Comparison of ENCODE assay signal across 7 mouse cellular contexts in the genomic region with DNA sequence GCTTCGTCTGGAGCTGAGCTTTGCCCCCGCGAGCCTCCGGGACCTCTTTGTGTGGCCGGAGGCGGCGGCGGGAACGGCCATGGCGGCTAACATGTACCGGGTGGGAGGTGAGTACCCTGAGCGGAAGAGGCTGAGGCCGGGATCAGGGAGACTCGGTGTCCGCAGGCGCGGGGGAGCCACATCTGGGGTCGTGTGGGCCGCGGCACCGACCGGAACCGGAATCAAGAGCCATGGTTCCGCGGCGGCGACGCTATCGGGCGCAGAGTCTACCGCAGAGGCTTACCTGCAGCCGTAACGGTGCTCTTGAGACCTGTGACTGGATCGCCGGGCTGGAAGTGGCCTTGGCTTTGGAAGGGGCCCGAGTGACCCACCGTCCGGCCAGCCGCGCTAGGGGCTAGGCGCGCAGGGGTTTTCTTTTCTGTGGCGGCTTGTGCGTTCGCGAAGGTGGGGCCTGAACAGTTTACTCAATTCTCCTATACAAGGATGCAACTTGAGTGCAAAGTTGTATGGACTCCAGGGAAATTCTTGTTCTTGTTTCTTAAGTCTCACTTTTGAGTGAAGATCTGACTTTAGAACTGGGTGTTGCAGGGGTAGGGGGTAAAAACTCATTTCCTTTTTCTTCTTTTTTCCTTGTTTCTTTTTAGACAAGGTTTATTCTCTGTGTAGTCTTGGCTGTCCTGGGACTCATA. TPM values are rescaled to one million over a fixed set of nuclear protein-coding genes. Genes with fewer than 3 reads are reported as not detected.
DNase-seq lines count a peak whose midpoint lies in the region; ATAC-seq and TF ChIP-seq lines count a peak whose summit lies in the region.

No protein-coding gene starts in this region.

- TF ChIP-seq CTCF in heart, postnatal 0 days (IDR thresholded peaks at IDR 0.05; ENCODE audit: low read depth), result no peak

- peak overlapping the region; percentile 68 for H3K4me2 ChIP-seq in heart, postnatal 0 days (ENCODE audit: low read depth, low read length)
- H3K4me2 ChIP-seq in limb, embryonic 14.5 days (replicated peaks; ENCODE audit: low read depth, low read length, severe bottlenecking), result peak overlapping the region; percentile 61
- H3K4me2 ChIP-seq in midbrain, embryonic 15.5 days, result peak overlapping the region; percentile 55

- no peaks in the 10 kb centered on the region for H3K9me3 ChIP-seq in heart, postnatal 0 days (replicated peaks; ENCODE audit: control insufficient read depth, low read length)
- no peaks in the 10 kb centered on the region for H3K9me3 ChIP-seq in limb, embryonic 14.5 days (ENCODE audit: control insufficient read depth, low read length)
- H3K9me3 ChIP-seq in midbrain, embryonic 15.5 days, result no peaks in the 10 kb centered on the region

- peaks cover 36% of the 10 kb centered on the region for H3K36me3 ChIP-seq in heart, postnatal 0 days (replicated peaks; ENCODE audit: control insufficient read depth, insufficient read depth, low read length)
- H3K36me3 ChIP-seq in limb, embryonic 14.5 days (ENCODE audit: control insufficient read depth, insufficient read depth, low read length), result peaks cover 61% of the 10 kb centered on the region
- peaks cover 25% of the 10 kb centered on the region for H3K36me3 ChIP-seq in midbrain, embryonic 15.5 days (replicated peaks)

- H3K4me3 ChIP-seq in heart, postnatal 0 days (ENCODE audit: low read depth, low read length), result peak overlapping the region; percentile 68
- peak overlapping the region; percentile 91 for H3K4me3 ChIP-seq in limb, embryonic 14.5 days (replicated peaks; ENCODE audit: low read length)
- H3K4me3 ChIP-seq in midbrain, embryonic 15.5 days, result peak overlapping the region; percentile 99

- H3K27me3 ChIP-seq in heart, postnatal 0 days (ENCODE audit: control insufficient read depth, insufficient read depth, low read length), result no peaks in the 10 kb centered on the region
- no peaks in the 10 kb centered on the region for H3K27me3 ChIP-seq in limb, embryonic 14.5 days (ENCODE audit: control insufficient read depth, insufficient read depth, low read length)
- H3K27me3 ChIP-seq in midbrain, embryonic 15.5 days (replicated peaks), result no peaks in the 10 kb centered on the region

- TF ChIP-seq POLR2A in limb, embryonic 14.5 days (IDR thresholded peaks at IDR 0.05; ENCODE audit: borderline replicate concordance, extremely low read depth, insufficient read depth, insufficient read length), result no peak

- peak; percentile 62 to 64 for DNase-seq in spleen, postnatal 36 days (ENCODE audit: low spot score in 2 of 2)
- no peak for DNase-seq in spleen, adult 12 weeks (ENCODE audit: low spot score)
- peak; percentile 51 for DNase-seq in heart, postnatal 0 days (ENCODE audit: low spot score)
- peak; percentile 47 for DNase-seq in limb, embryonic 14.5 days (ENCODE audit: low spot score)
- DNase-seq in cerebellum, adult 9-10 months, result no peak

- no peak for TF ChIP-seq EP300 in heart, postnatal 0 days (IDR thresholded peaks at IDR 0.05; ENCODE audit: low read depth)

- peak overlapping the region; percentile 94 for H3K9ac ChIP-seq in heart, postnatal 0 days (replicated peaks; ENCODE audit: low read depth, low read length)
- peak overlapping the region; percentile 97 for H3K9ac ChIP-seq in limb, embryonic 14.5 days (ENCODE audit: low read depth, low read length, severe bottlenecking)
- peak overlapping the region; percentile 99 for H3K9ac ChIP-seq in midbrain, embryonic 15.5 days

- peaks cover 20% of the 10 kb centered on the region; the same call in 1 of the 2 replicates for H3K4me1 ChIP-seq in heart, postnatal 0 days (ENCODE audit: control insufficient read depth, insufficient read depth)
- H3K4me1 ChIP-seq in limb, embryonic 14.5 days (ENCODE audit: control insufficient read depth, insufficient read depth, low read length), result peaks cover 21% of the 10 kb centered on the region
- peaks cover 39% of the 10 kb centered on the region for H3K4me1 ChIP-seq in midbrain, embryonic 15.5 days

- peak overlapping the region; percentile 97 for H3K27ac ChIP-seq in heart, postnatal 0 days (ENCODE audit: low read depth)
- H3K27ac ChIP-seq in limb, embryonic 14.5 days (replicated peaks; ENCODE audit: low read depth, low read length), result peak overlapping the region; percentile 94
- H3K27ac ChIP-seq in midbrain, embryonic 15.5 days, result peak overlapping the region; percentile 94

- peak; percentile 1; the same call in 1 of the 2 replicates for ATAC-seq in common myeloid progenitor, adult 5-6 weeks (replicated peaks; ENCODE audit: low read depth, poor library complexity, severe bottlenecking)
- ATAC-seq in heart, postnatal 0 days (ENCODE audit: insufficient read depth, low read depth), result peak; percentile 58
- ATAC-seq in limb, embryonic 14.5 days (ENCODE audit: low FRiP score, low read depth), result peak; percentile 38
- ATAC-seq in midbrain, embryonic 15.5 days (replicated peaks), result peak; percentile 78

- WGBS in heart, postnatal 0 days, result under 1% methylated on average over 46 of the region's 46 CpGs
- WGBS in limb, embryonic 14.5 days, result under 1% methylated on average over 36 of the region's 46 CpGs
- WGBS in midbrain, embryonic 15.5 days, result under 1% methylated on average over 46 of the region's 46 CpGs

RNA-seq across cellular contexts. Expression of a gene that starts 0.7 kb away (rescaled TPM):
- total RNA-seq in common myeloid progenitor, adult 5-6 weeks (2017), result 151 and 180 TPM in 2 replicates
- total RNA-seq in heart, postnatal 0 days (2014; rRNA removed; ENCODE audit: low replicate concordance), result 55.1 and 57.9 TPM in 2 replicates
- 47.6 and 51.5 TPM in 2 replicates for polyA plus RNA-seq in heart, postnatal 0 days (2015; fragmentation: Nextera tagmentation; extraction: Ambion mirVana)
- polyA plus RNA-seq in limb, embryonic 14.5 days (2012; rRNA removed), result 63.4 and 76.5 TPM in 2 replicates
- polyA plus RNA-seq in limb, embryonic 14.5 days (2014; fragmentation: Nextera tagmentation; extraction: Ambion mirVana), result 43.8 and 47.2 TPM in 2 replicates
- polyA plus RNA-seq in midbrain, embryonic 15.5 days (2015; fragmentation: Nextera tagmentation; extraction: Ambion mirVana), result 119 and 121 TPM in 2 replicates

RNA-seq across cellular contexts. Expression of a gene that starts 11.2 kb away (rescaled TPM):
- total RNA-seq in common myeloid progenitor, adult 5-6 weeks (2017), result 19.9 and 25.9 TPM in 2 replicates
- total RNA-seq in heart, postnatal 0 days (2014; rRNA removed; ENCODE audit: low replicate concordance), result 9.8 and 18.0 TPM in 2 replicates
- 8.2 and 10.4 TPM in 2 replicates for polyA plus RNA-seq in heart, postnatal 0 days (2015; fragmentation: Nextera tagmentation; extraction: Ambion mirVana)
- 28.6 and 33.6 TPM in 2 replicates for polyA plus RNA-seq in limb, embryonic 14.5 days (2012; rRNA removed)
- polyA plus RNA-seq in limb, embryonic 14.5 days (2014; fragmentation: Nextera tagmentation; extraction: Ambion mirVana), result 27.6 and 29.2 TPM in 2 replicates
- 27.5 and 30.5 TPM in 2 replicates for polyA plus RNA-seq in midbrain, embryonic 15.5 days (2015; fragmentation: Nextera tagmentation; extraction: Ambion mirVana)

RNA-seq across cellular contexts. Expression of a gene that starts 13.1 kb away (rescaled TPM):
- total RNA-seq in common myeloid progenitor, adult 5-6 weeks (2017), result 22.9 and 41.2 TPM in 2 replicates
- total RNA-seq in heart, postnatal 0 days (2014; rRNA removed; ENCODE audit: low replicate concordance), result 6.7 and 21.0 TPM in 2 replicates
- polyA plus RNA-seq in heart, postnatal 0 days (2015; fragmentation: Nextera tagmentation; extraction: Ambion mirVana), result 9.6 and 10.1 TPM in 2 replicates
- polyA plus RNA-seq in limb, embryonic 14.5 days (2012; rRNA removed), result 62.1 and 74.9 TPM in 2 replicates
- 21.5 and 25.2 TPM in 2 replicates for polyA plus RNA-seq in limb, embryonic 14.5 days (2014; fragmentation: Nextera tagmentation; extraction: Ambion mirVana)
- polyA plus RNA-seq in midbrain, embryonic 15.5 days (2015; fragmentation: Nextera tagmentation; extraction: Ambion mirVana), result 10.5 and 13.4 TPM in 2 replicates

RNA-seq across cellular contexts. Expression of a gene that starts 13.3 kb away (rescaled TPM):
- total RNA-seq in common myeloid progenitor, adult 5-6 weeks (2017), result 2.0 and 3.2 TPM in 2 replicates
- 1.5 and 10.2 TPM in 2 replicates for total RNA-seq in heart, postnatal 0 days (2014; rRNA removed; ENCODE audit: low replicate concordance)
- 3.2 TPM in 2 replicates for polyA plus RNA-seq in heart, postnatal 0 days (2015; fragmentation: Nextera tagmentation; extraction: Ambion mirVana)
- 5.2 and 7.1 TPM in 2 replicates for polyA plus RNA-seq in limb, embryonic 14.5 days (2012; rRNA removed)
- polyA plus RNA-seq in limb, embryonic 14.5 days (2014; fragmentation: Nextera tagmentation; extraction: Ambion mirVana), result 2.0 and 2.4 TPM in 2 replicates
- 1.9 and 2.4 TPM in 2 replicates for polyA plus RNA-seq in midbrain, embryonic 15.5 days (2015; fragmentation: Nextera tagmentation; extraction: Ambion mirVana)

RNA-seq across cellular contexts. Expression of a gene that starts 22.2 kb away (rescaled TPM):
- total RNA-seq in common myeloid progenitor, adult 5-6 weeks (2017), result 17.5 and 18.6 TPM in 2 replicates
- total RNA-seq in heart, postnatal 0 days (2014; rRNA removed; ENCODE audit: low replicate concordance), result 41.5 and 54.2 TPM in 2 replicates
- 26.8 and 29.1 TPM in 2 replicates for polyA plus RNA-seq in heart, postnatal 0 days (2015; fragmentation: Nextera tagmentation; extraction: Ambion mirVana)
- 116 and 142 TPM in 2 replicates for polyA plus RNA-seq in limb, embryonic 14.5 days (2012; rRNA removed)
- polyA plus RNA-seq in limb, embryonic 14.5 days (2014; fragmentation: Nextera tagmentation; extraction: Ambion mirVana), result 39.7 and 43.0 TPM in 2 replicates
- polyA plus RNA-seq in midbrain, embryonic 15.5 days (2015; fragmentation: Nextera tagmentation; extraction: Ambion mirVana), result 96.1 and 96.6 TPM in 2 replicates

Comparison
In these comparisons a context has a peak if more than half of its experiments do, and no peak if none do; other contexts are left out.
1. DNase-seq: peak in spleen, postnatal 36 days (2 of 2), heart, postnatal 0 days (single experiment) and limb, embryonic 14.5 days (single experiment); none in spleen, adult 12 weeks (single experiment) and cerebellum, adult 9-10 months (single experiment).
2. ATAC-seq: peak in every context shown above with its lines; median percentile 78 in midbrain, embryonic 15.5 days; 58 in heart, postnatal 0 days; 38 in limb, embryonic 14.5 days; 1 in common myeloid progenitor, adult 5-6 weeks.
3. Peak in every context shown above with its lines, with median percentiles within 50 percentile points of each other: H3K27ac ChIP-seq, H3K4me2 ChIP-seq, H3K4me3 ChIP-seq and H3K9ac ChIP-seq.